Mouse (Mus musculus) E14TG2a.4 (cell line): ENCODE measurements around the gene Polq.
"Not testable (repeated sequence)": the region's sequence is repeated elsewhere in the genome, so short reads cannot be mapped to it uniquely, and the experiment has no call there.

Experiments used
- H3K27me3 ChIP-seq: 2 replicates; pipeline ENCODE4 v1.6.1; 2014; ENCODE audit warnings: low read length, control low read depth; ENCODE audit not compliant: insufficient read depth
- H3K36me3 ChIP-seq: 2 replicates; pipeline ENCODE4 v1.6.1; 2014; ENCODE audit warnings: low read length, control low read depth; ENCODE audit not compliant: insufficient read depth
- H3K4me1 ChIP-seq: replicated peaks from 2 replicates; pipeline ENCODE4 v1.6.1; 2014; ENCODE audit warnings: low read depth, low read length, control low read depth
- H3K4me3 ChIP-seq: replicated peaks from 2 replicates; pipeline ENCODE4 v1.5.1; 2014; ENCODE audit warnings: mild to moderate bottlenecking, low read length
- H3K9me3 ChIP-seq: 2 replicates; pipeline ENCODE4 v1.6.1; 2014; ENCODE audit warnings: low read length, control low read depth
- CTCF ChIP-seq: conservative IDR thresholded peaks from 2 replicates; pipeline ENCODE4 v1.5.1; 2014; ENCODE audit warnings: low read length
- NANOG ChIP-seq: IDR thresholded peaks from 2 replicates; pipeline ENCODE4 v1.6.1; 2014; ENCODE audit warnings: borderline replicate concordance, low read length, mixed read lengths
- POU5F1 ChIP-seq: IDR thresholded peaks from 2 replicates; pipeline ENCODE4 v1.6.1; 2014; ENCODE audit warnings: low read length, borderline replicate concordance

Gene Polq

GRCm38 (mm10) chr16:37031996-37032395 is 20.4 kb downstream of the Polq start:
- Histone ChIP-seq H3K4me1 (no peaks in the 10 kb centered on the region), H3K4me3 (no peak overlapping the region), H3K27me3 (no peaks in the 10 kb centered on the region), H3K9me3 (no peaks in the 10 kb centered on the region), H3K36me3 (peaks cover 28% of the 10 kb centered on the region)
- TF ChIP-seq CTCF (no peak), POU5F1 (no peak), NANOG (no peak)

- TF ChIP-seq NANOG: no peak
- no peak for TF ChIP-seq CTCF
- no peak for TF ChIP-seq POU5F1
- H3K4me3 ChIP-seq: no peak overlapping the region
- no peaks in the 10 kb centered on the region for H3K27me3 ChIP-seq
- H3K9me3 ChIP-seq: no peaks in the 10 kb centered on the region
- no peaks in the 10 kb centered on the region for H3K4me1 ChIP-seq
- peaks cover 25% of the 10 kb centered on the region for H3K36me3 ChIP-seq
Observed at GRCm38 (mm10) chr16:37034751-37035150, 23.2 kb downstream of the Polq start.

DNA sequence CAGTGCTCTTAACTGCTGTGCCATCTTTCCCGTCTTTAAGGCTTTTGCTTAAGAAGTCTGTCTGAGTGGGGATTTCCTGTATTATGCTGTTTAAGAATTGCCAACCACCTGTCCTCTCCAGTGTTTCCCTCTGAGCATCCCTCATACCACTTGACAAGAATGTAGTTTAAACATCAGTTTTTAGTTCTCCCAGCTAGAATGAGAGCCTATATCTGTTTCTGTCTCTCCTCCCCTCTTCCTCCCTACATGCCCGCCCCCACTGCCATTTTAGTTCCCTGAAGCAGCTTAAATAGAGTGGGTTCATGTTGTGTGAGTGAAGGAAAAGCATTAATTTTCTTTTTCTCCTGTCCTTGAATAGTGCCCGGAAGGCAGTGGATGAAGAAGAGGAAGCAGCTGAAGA is 48.0 kb downstream of the Polq start:
- Histone ChIP-seq H3K9me3 (no peaks in the 10 kb centered on the region), H3K36me3 (peaks cover 35% of the 10 kb centered on the region), H3K4me1 (no peaks in the 10 kb centered on the region), H3K4me3 (no peak overlapping the region), H3K27me3 (no peaks in the 10 kb centered on the region)
- TF ChIP-seq POU5F1: no peak
- no peak for TF ChIP-seq CTCF
- no peak for TF ChIP-seq NANOG

DNA sequence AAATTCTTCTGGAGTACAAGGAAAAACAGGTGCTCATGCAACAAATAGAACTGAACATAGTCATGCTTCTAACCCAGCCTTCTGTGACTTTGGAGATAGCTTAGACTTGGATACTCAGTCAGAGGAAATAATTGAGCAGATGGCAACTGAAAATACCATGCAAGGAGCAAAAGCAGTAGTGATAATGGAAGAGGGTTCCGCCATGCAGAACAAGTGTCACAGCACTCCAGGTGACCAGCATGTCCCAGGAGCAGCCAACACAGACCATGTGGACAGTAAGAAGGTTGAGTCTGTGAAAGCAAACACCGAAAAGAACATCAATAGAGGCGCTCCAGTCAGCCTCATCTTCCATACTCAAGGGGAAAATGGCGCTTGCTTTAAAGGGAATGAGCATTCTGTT is 49.7 kb downstream of the Polq start:
- Histone ChIP-seq H3K4me3 (no peak overlapping the region), H3K4me1 (no peaks in the 10 kb centered on the region), H3K27me3 (no peaks in the 10 kb centered on the region), H3K36me3 (peaks cover 39% of the 10 kb centered on the region), H3K9me3 (no peaks in the 10 kb centered on the region)
- TF ChIP-seq CTCF (no peak), NANOG (no peak), POU5F1 (no peak)

- TF ChIP-seq POU5F1: no peak
- no peak for TF ChIP-seq NANOG
- TF ChIP-seq CTCF: no peak
- no peaks in the 10 kb centered on the region for H3K9me3 ChIP-seq
- no peaks in the 10 kb centered on the region for H3K27me3 ChIP-seq
- no peaks in the 10 kb centered on the region for H3K4me1 ChIP-seq
- H3K36me3 ChIP-seq: peaks cover 47% of the 10 kb centered on the region
- H3K4me3 ChIP-seq: no peak overlapping the region
Observed at GRCm38 (mm10) chr16:37072354-37072753, 60.8 kb downstream of the Polq start.

GRCm38 (mm10) chr16:37089648-37090047 is 78.1 kb downstream of the Polq start:
- no peak for TF ChIP-seq CTCF
- TF ChIP-seq POU5F1: no peak
- TF ChIP-seq NANOG: no peak
- no peaks in the 10 kb centered on the region for H3K4me1 ChIP-seq

DNA sequence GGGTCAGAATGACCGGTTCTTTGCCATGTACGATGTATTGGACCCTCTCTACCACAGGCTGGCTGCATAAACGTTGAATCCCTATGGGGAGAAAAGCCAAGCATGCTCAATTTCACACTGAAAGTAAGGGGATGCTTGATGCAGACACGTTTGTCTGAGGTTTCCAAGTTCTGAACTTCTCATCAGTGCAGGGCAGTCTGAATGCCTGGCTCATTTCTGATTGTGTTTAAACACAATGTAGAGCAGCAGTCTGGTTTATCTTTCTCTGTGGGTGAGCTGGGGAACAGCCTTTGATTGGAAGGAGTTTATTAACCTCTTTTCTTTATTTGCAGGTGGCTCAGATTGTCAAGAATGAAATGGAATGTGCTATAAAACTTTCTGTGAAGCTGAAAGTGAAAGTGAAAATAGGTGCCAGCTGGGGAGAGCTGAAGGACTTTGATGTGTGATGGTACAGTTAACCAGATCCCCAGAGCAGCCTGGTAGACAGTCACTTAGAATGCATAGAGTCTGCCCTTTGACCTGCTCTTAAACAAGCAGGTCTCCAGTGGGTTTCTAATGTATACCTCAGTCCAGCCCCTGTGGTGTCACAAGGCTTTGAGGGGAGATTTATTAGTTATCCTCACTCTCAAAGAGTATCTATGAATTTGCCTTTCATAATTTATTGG is 82.7 kb downstream of the Polq start:
- no peaks in the 10 kb centered on the region for H3K9me3 ChIP-seq
- H3K27me3 ChIP-seq: no peaks in the 10 kb centered on the region
- no peak overlapping the region for H3K4me3 ChIP-seq
- H3K4me1 ChIP-seq: no peaks in the 10 kb centered on the region
- no peak for TF ChIP-seq POU5F1
- TF ChIP-seq NANOG: no peak
- no peak for TF ChIP-seq CTCF
- H3K36me3 ChIP-seq: peaks cover 28% of the 10 kb centered on the region

More at GRCm38 (mm10) chr16:37089648-37090047, 78.1 kb downstream of the Polq start:
- Histone ChIP-seq H3K4me3 (no peak overlapping the region), H3K27me3 (no peaks in the 10 kb centered on the region), H3K36me3 (peaks cover 40% of the 10 kb centered on the region), H3K9me3 (peaks cover 4% of the 10 kb centered on the region; the same call in 1 of the 2 replicates)

GRCm38 (mm10) chr16:37108763-37109162 is 97.2 kb downstream of the Polq start:
- no peak for TF ChIP-seq CTCF
- no peaks in the 10 kb centered on the region for H3K27me3 ChIP-seq

GRCm38 (mm10) chr16:37109285-37109684 is 97.7 kb downstream of the Polq start:
- no peaks in the 10 kb centered on the region for H3K36me3 ChIP-seq
- no peak overlapping the region for H3K4me3 ChIP-seq
- H3K9me3 ChIP-seq: no peaks in the 10 kb centered on the region
- TF ChIP-seq NANOG (no peak), CTCF (peak; percentile 28)
- no peaks in the 10 kb centered on the region for H3K27me3 ChIP-seq
- peaks cover 4% of the 10 kb centered on the region; the same call in 1 of the 2 replicates for H3K4me1 ChIP-seq

More at GRCm38 (mm10) chr16:37108763-37109162, 97.2 kb downstream of the Polq start:
- H3K4me1 ChIP-seq: peaks cover 4% of the 10 kb centered on the region; the same call in 1 of the 2 replicates
- no peaks in the 10 kb centered on the region for H3K36me3 ChIP-seq
- no peak overlapping the region for H3K4me3 ChIP-seq
- no peaks in the 10 kb centered on the region for H3K9me3 ChIP-seq

- H3K4me3 ChIP-seq, H3K27me3 ChIP-seq, H3K9me3 ChIP-seq, H3K36me3 ChIP-seq, H3K4me1 ChIP-seq: not testable (repeated sequence)
Observed at GRCm38 (mm10) chr16:37125190-37125589, 113.6 kb downstream of the Polq start.
